Mouse (Mus musculus) left cerebral cortex, adult 18-20 months (tissue): ENCODE results near the gene Hs1bp3. TPM values are rescaled to one million over a fixed set of nuclear protein-coding genes. Genes with fewer than 3 reads are reported as not detected.

Experiments
- DNase-seq, 2 experiments: peaks; one replicate each; pipeline ENCODE4 v3.0.0; 2021 to 2022; ENCODE audit warnings: low spot score in 2 of 2, mixed read lengths in 1 of 2
- total RNA-seq, 2 experiments: library from RNA; stranded (reverse); gene quantifications; 2 replicates each; pipeline ENCODE4 v1.2.3; 2021

The Hs1bp3 gene
- total RNA-seq, 2 experiments from 2014 or later: 10.9 to 14.6 TPM

DNA sequence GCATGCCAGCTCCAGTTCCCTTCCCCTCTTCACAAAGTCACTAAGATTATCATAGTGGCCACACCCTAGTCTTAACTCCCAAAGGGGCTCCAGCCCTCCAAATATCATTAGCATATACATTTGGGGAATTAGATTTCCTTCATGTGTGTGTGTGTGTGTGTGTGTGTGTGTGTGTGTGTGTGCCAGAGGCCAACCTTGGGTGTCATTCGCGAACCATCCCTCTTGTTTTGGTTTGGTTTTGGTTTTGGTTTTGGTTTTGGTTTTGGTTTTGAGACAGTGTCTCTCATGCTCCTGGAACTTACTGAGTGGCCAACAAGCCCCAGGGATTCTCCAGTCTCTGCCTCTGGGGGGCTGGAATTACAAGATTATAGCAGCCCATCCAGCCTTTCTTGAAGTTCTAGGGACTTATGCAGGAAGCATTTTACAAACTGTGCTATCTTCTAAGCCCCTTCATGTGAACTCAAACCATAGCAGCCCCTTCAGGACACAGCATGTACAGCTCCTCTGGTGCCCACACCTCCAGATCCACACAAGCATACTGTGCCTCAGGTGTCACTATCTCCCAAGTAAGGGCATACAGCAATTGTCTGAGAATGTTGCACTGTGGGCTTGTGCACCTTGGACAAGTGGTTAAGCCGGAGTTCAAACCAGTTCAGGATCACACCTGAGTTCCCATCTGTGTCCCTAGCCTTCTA lies 46.3 kb downstream of the Hs1bp3 start:
- no peak for DNase-seq

GRCm38 (mm10) chr12:8361866-8362265 lies 48.6 kb downstream of the Hs1bp3 start:
- no peak for DNase-seq

- no peak for DNase-seq
Observed at GRCm38 (mm10) chr12:8362400-8362799, 49.2 kb downstream of the Hs1bp3 start.

- DNase-seq: no peak
Observed at GRCm38 (mm10) chr12:8364321-8364838, 51.1 kb downstream of the Hs1bp3 start.

DNA sequence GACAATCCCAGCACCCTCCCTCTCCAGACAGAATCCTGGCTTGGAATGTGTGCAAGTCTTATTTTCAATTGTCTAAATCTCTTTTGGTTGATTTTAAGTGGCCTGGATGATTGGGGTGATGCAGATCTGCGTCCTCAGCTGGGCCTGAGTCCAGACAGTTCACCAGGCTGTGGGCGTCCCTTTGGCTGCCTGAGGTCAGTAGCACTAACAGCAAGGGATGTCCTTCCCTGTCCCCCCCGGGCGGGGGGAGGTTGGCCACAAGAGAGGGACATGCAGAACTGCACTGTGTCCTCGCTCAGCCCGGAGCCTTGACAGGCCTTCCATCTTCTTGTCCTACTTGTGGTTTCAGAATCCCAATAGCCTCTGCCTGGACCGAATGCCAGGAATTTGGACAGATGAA lies 52.1 kb downstream of the Hs1bp3 start:
- DNase-seq: no peak

GRCm38 (mm10) chr12:8365905-8366576 lies 52.8 kb downstream of the Hs1bp3 start:
- DNase-seq: no peak

DNA sequence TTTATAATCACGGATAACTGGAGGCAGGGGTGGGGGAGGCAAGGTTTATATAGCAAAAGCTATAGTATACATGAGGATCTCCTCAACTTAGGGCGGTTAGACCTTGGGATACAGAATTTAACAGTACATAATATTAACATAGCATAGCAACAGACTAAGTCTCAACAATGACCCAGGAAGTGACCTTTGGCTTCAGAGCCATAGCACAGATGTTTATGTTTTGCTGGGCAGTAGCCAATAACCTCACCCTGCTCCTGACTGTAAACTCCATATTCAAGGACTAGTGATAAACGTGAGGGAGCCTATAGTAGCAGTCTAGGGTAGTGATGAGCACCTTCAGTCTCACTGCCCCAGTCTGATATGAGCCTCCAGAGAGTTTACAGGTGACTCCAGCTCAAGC lies 53.5 kb downstream of the Hs1bp3 start:
- DNase-seq: no peak

- no peak for DNase-seq
Observed at GRCm38 (mm10) chr12:8371746-8372510, 58.7 kb downstream of the Hs1bp3 start.

DNA sequence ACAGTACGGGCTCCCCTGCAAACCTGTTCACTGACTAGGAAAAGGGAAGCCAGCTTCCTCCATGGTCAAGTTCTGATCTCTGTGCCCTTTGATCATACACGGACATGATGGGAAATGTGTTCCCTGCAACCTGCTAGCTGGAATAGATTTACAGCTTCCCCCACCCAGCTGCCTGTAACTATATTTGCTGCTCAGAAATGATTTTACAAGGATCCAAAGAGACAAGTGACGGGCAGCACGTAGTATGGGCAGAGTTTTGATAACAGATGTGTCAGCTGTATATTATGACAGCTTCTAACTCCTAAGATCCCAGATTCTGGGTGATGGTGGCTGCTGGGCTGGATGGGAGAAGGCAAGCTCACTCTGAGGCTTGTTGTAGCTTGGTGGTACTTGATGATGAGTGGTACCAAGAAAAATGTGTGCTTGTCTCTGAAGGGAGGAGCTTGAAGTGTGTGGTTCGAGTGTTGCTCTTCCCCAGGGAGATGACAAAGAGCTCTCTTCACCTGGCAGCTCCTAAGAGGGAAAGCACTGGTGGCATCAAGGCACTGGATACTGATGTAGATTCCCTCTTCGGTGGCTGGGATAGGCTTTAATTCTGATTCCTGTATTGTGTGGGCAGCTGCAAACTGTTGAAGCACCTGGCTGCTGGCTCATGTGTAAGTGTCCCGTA lies 59.4 kb downstream of the Hs1bp3 start:
- DNase-seq: no peak

DNA sequence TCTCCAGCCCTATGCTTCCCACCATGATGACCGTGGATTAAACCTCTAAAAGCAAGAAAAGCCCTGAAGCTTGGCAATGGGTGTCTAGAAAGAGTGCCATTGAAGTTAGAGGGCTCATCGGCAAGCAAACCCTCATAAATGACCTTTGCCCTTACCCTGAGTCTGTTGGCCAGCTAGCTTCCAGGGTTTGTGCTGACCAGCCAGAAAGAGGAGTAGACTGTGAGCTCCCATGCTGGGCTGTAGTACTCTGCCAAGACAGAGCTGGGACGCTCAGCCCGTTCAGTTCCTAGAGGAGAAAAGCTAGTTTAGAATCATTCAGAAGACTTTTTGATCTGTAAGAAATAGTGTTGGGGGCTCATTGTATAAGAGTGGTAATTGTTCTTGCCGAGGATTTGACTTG lies 60.5 kb downstream of the Hs1bp3 start:
- DNase-seq: no peak

DNA sequence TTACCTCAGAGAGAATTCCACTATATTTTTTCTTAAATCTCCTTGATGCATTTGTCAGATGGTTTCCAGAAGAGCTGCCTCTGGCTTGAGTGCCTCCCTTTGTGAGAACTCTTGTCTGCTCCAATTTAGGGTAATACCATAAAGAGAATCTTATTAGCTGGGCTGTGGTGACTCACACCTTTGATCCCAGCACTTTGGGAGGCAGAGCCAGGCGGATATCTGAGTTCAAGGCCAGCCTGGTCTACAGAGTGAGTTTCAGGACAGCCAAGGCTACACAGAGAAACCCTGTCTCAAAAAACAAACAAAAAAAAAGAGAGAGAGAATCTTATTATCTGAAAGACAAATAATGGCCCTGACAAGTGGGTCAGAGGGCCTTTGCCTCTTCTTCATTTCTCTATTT lies 63.9 kb downstream of the Hs1bp3 start:
- no peak for DNase-seq

DNA sequence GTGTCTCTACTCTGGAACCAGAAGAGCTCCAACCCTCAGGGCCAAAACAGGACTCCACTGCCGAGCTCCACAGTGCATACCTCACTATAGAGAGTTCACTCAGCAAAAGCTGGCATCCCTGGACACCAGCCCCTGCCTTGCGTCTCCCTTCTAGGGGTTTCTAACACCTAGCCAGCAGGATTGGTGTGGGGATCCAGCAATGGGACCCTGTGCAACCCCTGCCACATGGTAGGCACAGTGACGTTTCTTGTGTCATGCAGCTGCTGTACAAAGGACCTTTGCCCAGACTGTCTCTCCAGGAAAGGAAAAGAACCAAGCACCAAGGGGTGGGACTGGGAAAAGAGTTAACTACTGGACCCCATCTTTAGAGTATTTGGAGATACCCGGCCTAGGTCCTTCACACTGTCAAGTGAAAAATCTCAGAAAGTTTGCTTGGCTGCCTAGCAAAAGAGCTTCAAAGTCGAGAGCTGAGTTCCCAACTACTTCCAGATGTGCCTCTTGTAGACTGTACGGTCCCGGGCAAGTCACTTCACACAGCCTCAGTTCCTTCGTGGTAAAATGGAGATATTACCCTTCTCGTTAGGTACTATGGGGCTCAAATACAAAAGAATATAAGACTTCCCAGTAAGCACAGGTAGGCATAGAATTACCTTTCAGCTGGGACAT lies 64.9 kb downstream of the Hs1bp3 start:
- DNase-seq: no peak

- no peak for DNase-seq
Observed at GRCm38 (mm10) chr12:8379795-8380521, 66.7 kb downstream of the Hs1bp3 start.

- no peak for DNase-seq
Observed at GRCm38 (mm10) chr12:8380944-8381343, 67.7 kb downstream of the Hs1bp3 start.

DNA sequence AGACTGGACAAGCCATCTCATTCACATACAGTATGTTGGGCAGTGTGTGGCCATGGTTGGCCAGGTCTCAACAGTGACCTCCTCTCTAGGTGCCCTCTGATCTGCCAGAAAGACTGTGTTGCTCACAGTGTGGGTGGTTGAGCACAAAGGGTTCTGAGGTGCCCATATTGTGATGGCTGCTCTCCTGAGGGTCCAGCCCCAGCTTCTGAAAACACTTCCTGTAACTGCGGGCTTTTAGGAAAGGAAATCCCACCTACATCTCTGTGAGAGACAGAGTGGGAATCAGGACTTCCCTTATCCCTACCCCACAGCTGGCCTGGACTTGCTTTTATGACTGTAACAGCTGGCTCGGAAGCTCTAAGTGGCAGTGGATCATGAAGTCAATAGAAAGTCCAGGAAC lies 68.7 kb downstream of the Hs1bp3 start:
- no peak for DNase-seq

DNA sequence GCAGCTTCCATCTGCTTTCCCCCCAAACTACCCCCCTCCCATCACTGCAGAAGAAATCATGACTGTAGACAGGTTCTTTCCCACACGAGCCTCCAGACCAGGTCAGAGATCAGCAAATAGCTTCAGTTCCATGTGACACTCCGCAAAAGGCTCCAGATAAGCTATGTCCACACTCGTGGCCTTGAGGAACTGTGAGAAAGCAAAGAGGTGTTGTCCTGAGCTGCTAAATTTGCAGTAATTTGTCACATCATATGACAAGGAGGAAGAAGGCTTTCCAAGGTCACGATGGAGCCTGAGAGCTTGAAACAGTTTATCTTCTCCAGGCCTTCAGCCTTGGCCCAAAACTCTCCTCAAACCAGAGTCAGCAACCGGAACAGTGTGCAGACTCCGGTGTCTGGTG lies 70.6 kb downstream of the Hs1bp3 start:
- DNase-seq: no peak

GRCm38 (mm10) chr12:8386451-8387011 lies 73.3 kb downstream of the Hs1bp3 start:
- no peak for DNase-seq

DNA sequence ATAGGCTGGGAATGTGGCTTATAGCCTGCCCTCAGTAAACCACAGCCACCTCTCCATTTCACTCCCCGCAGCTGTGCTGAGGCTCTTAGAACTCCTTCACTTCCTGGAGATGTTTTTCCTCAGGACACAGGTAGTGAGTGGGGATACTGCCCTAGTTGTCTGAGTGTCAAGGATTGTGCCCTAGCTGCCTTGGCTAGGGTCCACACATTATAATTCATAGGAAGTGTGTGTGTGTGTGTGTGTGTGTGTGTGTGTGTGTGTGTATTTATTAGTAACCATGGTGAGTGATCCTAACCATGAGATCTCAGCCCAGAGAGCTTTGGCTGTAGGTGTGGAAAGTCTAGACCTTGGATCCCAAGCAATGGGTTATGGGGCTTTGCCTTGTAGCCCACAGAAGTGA lies 74.0 kb downstream of the Hs1bp3 start:
- no peak for DNase-seq

- peak; percentile 17 to 45 for DNase-seq
Observed at GRCm38 (mm10) chr12:8388529-8389414, 75.5 kb downstream of the Hs1bp3 start.
